Mouse (Mus musculus): ENCODE results near the gene Clic6.
"Not testable (repeated sequence)": the region's sequence is repeated elsewhere in the genome, so short reads cannot be mapped to it uniquely, and the experiment has no call there.

Clic6 gene

GRCm38 (mm10) chr16:92470706-92471105 is 14.8 kb upstream of the Clic6 start, which contains the start of gene Rcan1:
Gene Rcan1 (minus strand): TSS chr16:92470867.
- DNase-seq (ENCODE audit: low spot score), result no peak

DNA sequence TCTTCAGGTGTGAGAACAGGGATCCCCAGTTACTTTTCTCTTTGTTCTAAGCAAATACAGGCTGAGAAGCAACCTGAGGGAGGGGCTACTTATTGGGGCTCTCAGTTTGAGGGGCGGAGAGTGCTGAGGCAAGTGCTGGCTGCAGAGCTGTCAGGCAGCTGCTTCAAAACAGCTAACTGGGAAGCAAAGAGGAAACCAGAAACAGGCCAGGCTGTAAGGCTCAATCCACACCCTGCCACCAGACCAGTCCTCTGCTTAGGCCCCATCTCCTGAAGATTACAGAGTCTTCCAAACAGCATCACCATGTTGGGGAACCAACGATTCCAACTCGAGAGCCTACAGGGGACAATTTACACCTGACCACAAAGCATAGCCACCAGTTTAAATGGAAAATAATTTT is 12.6 kb upstream of the Clic6 start:
- DNase-seq (ENCODE audit: low spot score), result no peak

DNA sequence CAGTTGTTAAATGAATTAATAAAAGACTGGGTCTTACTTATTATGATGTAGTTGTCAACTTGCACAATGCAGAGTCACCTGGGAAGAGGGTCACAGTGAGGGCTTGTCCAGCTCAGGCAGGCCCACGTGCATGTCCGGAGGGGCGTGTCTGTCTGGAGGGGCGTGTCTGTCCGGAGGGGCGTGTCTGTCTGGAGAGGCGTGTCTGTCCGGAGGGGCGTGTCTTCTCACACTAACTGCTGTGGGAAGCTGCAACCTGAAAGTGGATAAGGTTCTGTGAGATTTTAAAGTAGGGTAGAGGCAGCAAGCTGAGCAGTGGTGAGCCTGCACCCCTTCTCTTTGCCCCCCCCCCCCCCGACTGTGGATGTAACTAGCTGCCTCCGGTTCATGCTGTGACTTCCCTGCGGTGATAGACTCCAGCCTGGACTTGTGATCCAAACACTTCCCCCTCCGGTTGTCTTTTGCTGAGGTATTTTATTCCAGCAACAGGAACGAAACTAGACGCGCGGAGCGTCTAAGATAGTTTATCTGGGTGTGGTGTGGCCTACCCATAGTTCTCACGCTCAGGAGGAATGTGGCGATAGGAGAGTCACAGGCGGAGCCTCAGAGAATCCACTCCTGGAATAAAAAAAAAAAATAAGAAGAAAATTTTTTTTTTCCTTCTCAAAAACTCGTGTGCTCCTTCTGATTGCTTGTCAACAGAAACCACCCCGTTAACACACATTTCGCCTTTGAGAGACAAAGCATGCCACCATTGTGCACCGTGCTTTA is 10.3 kb upstream of the Clic6 start:
- no peak for DNase-seq (ENCODE audit: low spot score)

GRCm38 (mm10) chr16:92478561-92479150 is 6.9 kb upstream of the Clic6 start:
- DNase-seq (ENCODE audit: low spot score), result peak; percentile 74

- DNase-seq (ENCODE audit: low spot score), result no peak
Measured at GRCm38 (mm10) chr16:92487086-92487485, 1.6 kb downstream of the Clic6 start.

GRCm38 (mm10) chr16:92487489-92487888 is 2.0 kb downstream of the Clic6 start:
- DNase-seq (ENCODE audit: low spot score), result peak; percentile 48

- DNase-seq (ENCODE audit: low spot score), result no peak
Measured at GRCm38 (mm10) chr16:92488456-92488855, 2.9 kb downstream of the Clic6 start.

DNA sequence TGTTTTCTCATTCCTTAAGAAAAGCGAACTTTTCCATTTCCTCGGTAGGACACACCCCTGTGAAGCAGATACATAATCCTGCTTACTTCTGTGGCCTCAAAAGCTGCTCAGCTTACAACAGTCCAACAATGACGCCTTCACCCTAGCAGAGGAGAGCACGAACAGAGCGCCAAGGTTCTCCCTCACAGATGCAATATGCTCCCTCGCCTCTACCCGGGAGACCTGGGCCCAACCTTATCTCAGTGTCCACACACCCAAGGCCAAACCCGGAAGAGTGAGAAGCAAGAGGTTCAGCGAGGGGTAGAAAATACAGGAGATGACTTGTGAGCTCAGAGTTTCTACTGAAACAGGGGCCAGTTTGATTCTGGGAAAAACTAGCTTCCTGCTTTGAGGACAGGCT is 3.8 kb downstream of the Clic6 start:
- DNase-seq (ENCODE audit: low spot score), result no peak

DNA sequence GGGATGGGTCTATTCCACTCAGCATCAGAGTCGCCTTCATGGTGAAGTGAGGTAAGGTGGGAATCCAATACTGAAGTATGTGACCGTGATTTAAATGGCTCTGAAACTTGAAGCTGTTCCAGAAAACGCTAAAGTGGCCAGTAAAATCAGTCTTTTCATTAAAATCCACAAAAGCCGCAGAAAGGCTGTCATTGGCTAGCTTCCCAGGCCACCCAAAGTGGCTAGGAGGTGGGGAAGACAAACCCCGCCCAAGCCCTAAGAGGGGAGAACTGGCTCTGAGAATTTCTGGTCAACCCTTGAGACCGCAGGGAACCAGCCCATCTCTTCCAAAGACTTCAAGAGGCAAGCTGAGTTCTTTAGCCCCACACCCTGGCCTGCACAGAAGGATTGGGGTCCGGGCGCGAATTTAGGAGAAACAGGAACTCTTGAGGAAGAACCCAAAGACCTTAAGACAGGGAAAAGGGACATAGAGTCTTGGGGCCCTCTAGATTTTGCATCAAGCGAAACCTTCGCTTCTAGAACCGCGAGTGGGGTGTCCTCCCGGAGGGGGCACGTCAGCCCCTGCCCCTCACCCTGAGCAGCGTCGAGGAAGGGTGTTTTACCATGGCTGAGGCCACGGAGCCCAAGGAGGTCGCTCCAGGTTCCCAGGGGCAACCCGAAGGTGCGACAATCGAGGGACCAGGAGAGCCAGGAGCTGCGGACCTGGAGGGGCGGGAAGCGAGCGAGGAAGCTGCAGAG is 12.5 kb downstream of the Clic6 start:
- DNase-seq (ENCODE audit: low spot score), result no peak

- DNase-seq (ENCODE audit: low spot score), result no peak
Measured at GRCm38 (mm10) chr16:92498589-92498981, 13.0 kb downstream of the Clic6 start.

- no peak for DNase-seq (ENCODE audit: low spot score)
Measured at GRCm38 (mm10) chr16:92499324-92499723, 13.8 kb downstream of the Clic6 start.

DNA sequence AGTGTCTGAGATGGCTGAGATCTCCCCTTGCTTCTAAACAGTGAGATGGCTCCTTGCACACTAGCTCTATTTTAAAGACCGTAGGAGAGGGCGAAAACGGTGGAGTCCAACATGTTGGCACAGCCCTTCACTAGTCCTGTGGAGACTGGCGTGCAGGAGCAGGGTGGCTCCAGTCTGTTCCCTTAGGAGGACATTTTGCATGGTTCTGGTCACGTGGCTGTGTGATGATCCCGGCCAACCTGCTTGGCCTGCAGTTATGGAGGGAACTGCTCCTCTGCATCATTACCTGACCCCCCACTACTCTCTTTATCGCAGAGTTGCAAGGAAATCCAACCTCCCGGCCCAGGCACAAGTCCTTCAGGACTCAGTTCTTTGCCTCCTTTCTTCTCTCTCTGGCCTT is 15.0 kb downstream of the Clic6 start:
- DNase-seq (ENCODE audit: low spot score), result no peak

GRCm38 (mm10) chr16:92503105-92503504 is 17.6 kb downstream of the Clic6 start:
- no peak for DNase-seq (ENCODE audit: low spot score)

- peak; percentile 10 for DNase-seq (ENCODE audit: low spot score)
Measured at GRCm38 (mm10) chr16:92507573-92507972, 22.0 kb downstream of the Clic6 start.

DNA sequence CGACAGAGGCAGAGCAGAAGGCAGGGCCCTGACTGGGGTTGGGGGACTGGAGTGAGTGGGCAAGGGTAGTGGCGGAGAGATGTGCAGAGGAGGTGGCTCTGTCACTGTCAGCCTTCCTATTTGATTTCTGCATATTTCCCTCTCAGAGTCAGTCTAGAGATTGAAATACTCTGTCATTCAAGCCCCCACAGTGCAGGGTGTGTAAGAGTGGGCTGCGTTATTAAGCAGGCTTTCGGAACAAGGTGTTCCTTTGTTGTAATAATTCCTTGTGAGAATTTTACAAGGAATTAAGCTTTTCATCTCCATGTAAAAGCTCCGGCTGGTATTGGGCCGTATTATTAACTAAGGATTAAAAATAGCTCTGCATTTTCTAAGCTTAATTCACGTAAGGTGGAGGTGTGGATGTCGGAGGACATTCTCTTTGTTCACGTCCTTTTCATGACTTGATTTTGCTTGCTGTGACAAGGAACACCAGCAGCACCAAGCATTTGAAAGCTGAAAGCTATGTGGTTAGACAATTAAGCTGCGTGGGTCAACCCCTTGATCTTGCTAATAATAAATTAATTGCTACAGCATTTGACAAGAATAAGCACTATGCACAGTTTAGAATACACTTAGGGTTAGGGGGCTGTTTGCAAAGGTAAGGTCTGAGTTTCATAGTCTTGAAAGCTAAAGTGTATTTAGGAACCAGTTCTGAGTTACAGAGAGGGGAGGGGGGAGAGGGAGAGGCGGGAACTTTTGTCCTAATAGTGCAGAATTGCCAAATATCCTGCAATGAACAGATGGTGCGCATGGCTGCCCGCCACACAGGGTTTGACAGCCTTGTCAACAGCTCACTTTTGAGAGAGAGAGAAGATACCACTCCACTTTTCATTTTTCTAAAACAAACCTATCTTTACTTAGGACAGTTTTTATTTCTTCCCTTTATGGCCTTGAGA is 25.6 kb downstream of the Clic6 start:
- DNase-seq (ENCODE audit: low spot score), result peak; percentile 32

- DNase-seq (ENCODE audit: low spot score), result peak; percentile 28
Measured at GRCm38 (mm10) chr16:92511773-92512391, 26.3 kb downstream of the Clic6 start.

DNA sequence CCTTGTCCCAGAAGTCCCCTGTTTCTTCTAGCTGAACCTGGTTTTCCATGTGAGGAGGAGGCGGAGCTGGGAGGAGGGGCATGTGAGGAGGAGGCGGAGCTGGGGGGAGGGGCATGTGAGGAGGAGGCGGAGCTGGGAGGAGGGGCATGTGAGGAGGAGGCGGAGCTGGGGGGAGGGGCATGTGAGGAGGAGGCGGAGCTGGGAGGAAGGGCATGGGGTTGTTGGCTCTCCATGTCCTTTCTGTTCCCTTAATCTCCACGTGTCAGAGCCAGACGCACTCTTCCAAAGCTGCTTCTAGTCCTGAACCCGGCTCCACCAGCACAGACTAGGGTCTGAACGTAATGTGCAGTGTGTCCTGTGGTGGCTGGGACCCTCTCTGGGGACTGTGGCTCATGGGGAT is 29.4 kb downstream of the Clic6 start:
- DNase-seq (ENCODE audit: low spot score), result not testable (repeated sequence)

GRCm38 (mm10) chr16:92516139-92516538 is 30.6 kb downstream of the Clic6 start:
- no peak for DNase-seq (ENCODE audit: low spot score)

DNA sequence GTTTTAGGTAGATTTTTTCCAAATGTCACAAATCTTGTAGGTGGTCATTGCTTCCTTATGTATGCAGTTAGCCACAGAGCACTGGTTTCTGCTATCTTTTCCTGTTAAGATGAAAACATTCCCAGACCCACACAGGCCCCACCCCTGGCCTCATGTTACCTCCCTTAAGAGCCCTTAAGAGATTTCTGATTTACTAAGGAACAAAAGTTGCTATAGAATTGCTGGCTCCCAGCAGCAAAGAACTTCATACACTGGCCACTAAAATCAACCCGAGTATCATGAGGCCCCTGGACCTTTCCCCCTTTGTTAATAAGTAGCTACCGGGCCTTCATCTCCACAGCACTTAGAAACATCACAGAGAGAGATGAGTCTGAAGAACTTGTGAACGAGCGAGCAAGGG is 33.2 kb downstream of the Clic6 start:
- DNase-seq (ENCODE audit: low spot score), result peak; percentile 13

DNA sequence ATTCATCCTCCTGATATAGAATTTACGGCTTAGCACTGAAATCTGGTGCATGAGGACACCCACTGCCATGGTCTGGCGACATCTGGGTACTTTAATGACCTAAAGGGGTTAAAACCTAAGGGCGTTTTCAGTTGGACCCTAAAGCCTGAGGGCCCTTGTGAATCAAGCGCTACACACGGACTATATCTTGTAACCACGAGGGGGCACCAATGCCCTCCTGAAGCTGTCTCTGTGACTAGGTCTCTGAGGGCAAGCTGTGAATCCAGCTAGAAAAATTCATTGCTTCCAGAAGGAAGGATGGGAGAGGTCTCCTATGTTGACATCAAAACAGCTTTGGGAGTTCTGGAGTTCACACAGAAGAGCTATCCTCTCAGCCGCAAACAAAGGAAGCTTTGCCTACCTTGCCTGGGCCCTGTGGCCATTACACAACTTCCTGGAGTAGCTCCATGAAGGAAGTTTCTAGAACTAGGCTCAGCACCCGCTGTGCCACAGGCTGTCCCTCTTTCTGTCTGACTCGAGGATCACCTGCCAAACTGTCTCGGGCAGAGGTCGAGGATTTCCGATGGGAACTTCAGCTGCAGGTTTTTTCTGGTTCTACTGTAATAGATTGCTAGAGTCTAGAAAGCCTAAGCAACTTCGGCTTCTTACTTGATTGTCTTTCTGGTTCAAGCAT is 34.4 kb downstream of the Clic6 start:
- peak; percentile 54 for DNase-seq (ENCODE audit: low spot score)

- DNase-seq (ENCODE audit: low spot score), result peak; percentile 38
Measured at GRCm38 (mm10) chr16:92523351-92523750, 37.8 kb downstream of the Clic6 start.

Measured in lung, postnatal 25 days (tissue).